Mouse (Mus musculus) CH12.LX (cell line): ENCODE measurements at regions not wholly inside any gene's neighbourhood (a gene's known extent, or its start where the extent isn't known, plus 50 kb on each side); places are given as distances from the start of the nearest gene placed in this dataset.

Experiments
- CTCF ChIP-seq, 2 experiments: IDR thresholded peaks in 1 of 2; conservative IDR thresholded peaks in 1 of 2; 2 replicates each; pipeline ENCODE4 v1.5.1; 2011 to 2012; ENCODE audit warnings: low read depth in 2 of 2, low read length in 2 of 2, improper control_type of control experiment in 1 of 2, inconsistent platforms in 1 of 2, mild to moderate bottlenecking in 1 of 2, moderate library complexity in 1 of 2
- ELF1 ChIP-seq: IDR thresholded peaks from 2 replicates; pipeline ENCODE4 v1.6.1; 2014; ENCODE audit warnings: low read depth, mild to moderate bottlenecking, inconsistent platforms, low read length, improper control_type of control experiment
- EP300 ChIP-seq: IDR thresholded peaks from 2 replicates; pipeline ENCODE4 v1.6.1; 2011; ENCODE audit warnings: low read length, improper control_type of control experiment
- HCFC1 ChIP-seq: IDR thresholded peaks from 2 replicates; pipeline ENCODE4 v1.6.1; 2012; ENCODE audit warnings: low read depth, mild to moderate bottlenecking, inconsistent platforms, low read length, improper control_type of control experiment
- MAX ChIP-seq: IDR thresholded peaks from 2 replicates; pipeline ENCODE4 v1.6.1; 2011; ENCODE audit warnings: low read length, improper control_type of control experiment
- ZMIZ1 ChIP-seq: IDR thresholded peaks from 2 replicates; pipeline ENCODE4 v1.6.1; 2012; ENCODE audit warnings: low read depth, mild to moderate bottlenecking, inconsistent platforms, low read length, improper control_type of control experiment
- ZNF384 ChIP-seq: IDR thresholded peaks from 2 replicates; pipeline ENCODE4 v1.6.1; 2012; ENCODE audit warnings: low read depth, low read length, improper control_type of control experiment, inconsistent platforms

DNA sequence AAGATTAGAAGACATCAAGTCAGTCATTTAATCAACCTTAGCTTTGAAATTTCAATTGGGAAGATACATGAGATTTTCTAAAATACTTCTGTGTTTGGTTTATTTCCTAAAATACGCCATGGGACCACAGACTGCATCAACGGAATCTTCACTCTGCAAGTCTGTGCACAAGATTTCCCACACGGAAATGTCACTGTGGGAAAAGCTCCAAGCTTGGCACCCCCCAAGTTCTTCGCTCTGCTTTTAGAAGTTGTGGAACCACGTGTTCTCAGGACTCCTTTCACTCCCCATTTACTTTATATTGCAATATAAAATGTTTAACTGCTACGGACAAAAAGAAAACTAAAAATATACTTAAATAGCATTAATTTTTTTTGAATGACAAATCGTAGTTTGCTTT, 254.8 kb upstream of the Pbx1 start:
- TF ChIP-seq MAX (no peak), EP300 (no peak), CTCF (conservative IDR thresholded peaks at IDR 0.05 in 1 of 2, IDR thresholded peaks at IDR 0.05 in 1 of 2; ENCODE audit: low read depth in 2 of 2, low read length in 2 of 2) (no peak), ZNF384 (no peak), HCFC1 (no peak), ZMIZ1 (no peak), ELF1 (no peak)
